Mouse (Mus musculus): ENCODE results near the gene Rap1gap.

GRCm38 (mm10) chr4:137703077-137703476, 38.6 kb downstream of the Rap1gap start:
- no peak for TF ChIP-seq RAD21 (IDR thresholded peaks at IDR 0.05; ENCODE audit: low read depth, low read length)
- TF ChIP-seq CHD1 (IDR thresholded peaks at IDR 0.05; ENCODE audit: low read depth, low read length), result no peak
- no peak for TF ChIP-seq JUND (IDR thresholded peaks at IDR 0.05; ENCODE audit: low read depth, low read length)

Measured in MEL (cell line).